Mouse (Mus musculus) midbrain, embryonic 15.5 days (tissue): ENCODE measurements around the gene Nek3. TPM values are rescaled to one million over a fixed set of nuclear protein-coding genes. Genes with fewer than 3 reads are reported as not detected.
A peak's percentile ranks its signal among the peaks of the same experiment; 100 is the strongest.

Experiments used
- ATAC-seq: fragments of 200-750 bp; cut with Nextera tagmentation; replicated peaks from 2 replicates; pipeline ENCODE4 v1.8.0; 2017; ENCODE audit warnings: moderate TSS enrichment
- H3K27ac ChIP-seq: fragments of 300-500 bp; sonication (generic); 2 replicates; pipeline ENCODE4 v1.5.1; 2015; ENCODE audit warnings: mild to moderate bottlenecking, inconsistent platforms
- H3K27me3 ChIP-seq: fragments of 300-500 bp; sonication (generic); replicated peaks from 2 replicates; pipeline ENCODE4 v1.6.1; 2015; ENCODE audit warnings: inconsistent platforms
- H3K36me3 ChIP-seq: fragments of 300-500 bp; sonication (generic); replicated peaks from 2 replicates; pipeline ENCODE4 v1.6.1; 2015; ENCODE audit warnings: inconsistent platforms
- H3K4me1 ChIP-seq: fragments of 300-500 bp; sonication (generic); 2 replicates; pipeline ENCODE4 v1.6.1; 2015; ENCODE audit warnings: inconsistent platforms
- H3K4me2 ChIP-seq: fragments of 300-500 bp; sonication (generic); 2 replicates; pipeline ENCODE4 v1.6.1; 2015; ENCODE audit warnings: inconsistent platforms, mild to moderate bottlenecking, moderate library complexity
- H3K4me3 ChIP-seq: fragments of 300-500 bp; sonication (generic); 2 replicates; pipeline ENCODE4 v1.5.1; 2015; ENCODE audit warnings: mild to moderate bottlenecking, inconsistent platforms
- H3K9ac ChIP-seq: fragments of 300-500 bp; sonication (generic); 2 replicates; pipeline ENCODE4 v1.6.1; 2015; ENCODE audit warnings: mild to moderate bottlenecking, inconsistent platforms
- H3K9me3 ChIP-seq: fragments of 300-500 bp; sonication (generic); 2 replicates; pipeline ENCODE4 v1.6.1; 2016; ENCODE audit warnings: inconsistent platforms
- WGBS: fragments of 180-500 bp; shearing (Covaris S2); methylation state at CpG from one replicate; pipeline ENCODE4 v1.1.7; 2015; ENCODE audit warnings: mixed read lengths; 5-methylcytosine and 5-hydroxymethylcytosine counted together
- polyA plus RNA-seq: library from polyadenylated mRNA; unstranded; fragments of >200 nt; fragmentation: Nextera tagmentation; extraction: Ambion mirVana; gene quantifications from 2 replicates; pipeline ENCODE4 v1.2.1, GENCODE M21; 2015

Gene Nek3
- polyA plus RNA-seq, 1 experiment from 2014 or later: 7.6 TPM

DNA sequence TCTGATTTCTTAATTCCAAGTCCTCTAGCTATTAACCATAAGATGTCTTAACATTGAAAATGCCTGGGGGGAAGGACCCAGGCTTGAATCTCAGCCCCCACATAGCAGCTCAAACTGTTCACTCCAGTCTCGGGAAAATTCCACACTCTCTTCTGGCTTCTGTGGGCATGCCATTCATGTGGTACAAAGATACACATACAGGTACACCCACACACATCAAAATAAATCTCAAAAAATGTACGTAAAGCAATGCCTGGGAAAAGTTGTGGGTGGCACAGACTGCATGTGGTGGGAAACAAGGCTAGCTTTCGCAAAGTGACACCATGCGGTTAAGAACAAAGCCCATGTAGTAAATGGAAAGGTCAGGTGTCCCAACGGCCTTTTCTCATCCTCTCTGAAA is 2.9 kb upstream of the Nek3 start:
- no peaks in the 10 kb centered on the region for H3K27me3 ChIP-seq

GRCm38 (mm10) chr8:22165251-22166079 is 770 bp downstream of the Nek3 start:
- Histone ChIP-seq H3K27ac (peak overlapping the region; percentile 88), H3K9ac (peak overlapping the region; percentile 62), H3K9me3 (no peaks in the 10 kb centered on the region), H3K4me2 (peak overlapping the region; percentile 55), H3K4me3 (peak overlapping the region; percentile 63), H3K27me3 (no peaks in the 10 kb centered on the region), H3K36me3 (no peaks in the 10 kb centered on the region), H3K4me1 (peaks cover 14% of the 10 kb centered on the region)
- WGBS: 57% methylated on average over 10 of the region's 10 CpGs
- peak; percentile 42 for ATAC-seq

More for the DNA sequence above, 2.9 kb upstream of the Nek3 start:
- Histone ChIP-seq H3K4me3 (no peak overlapping the region), H3K9ac (no peak overlapping the region), H3K4me2 (no peak overlapping the region), H3K4me1 (peaks cover 14% of the 10 kb centered on the region), H3K9me3 (no peaks in the 10 kb centered on the region), H3K36me3 (no peaks in the 10 kb centered on the region), H3K27ac (no peak overlapping the region)
- 91% methylated on average over 5 of the region's 5 CpGs for WGBS
- no peak for ATAC-seq

DNA sequence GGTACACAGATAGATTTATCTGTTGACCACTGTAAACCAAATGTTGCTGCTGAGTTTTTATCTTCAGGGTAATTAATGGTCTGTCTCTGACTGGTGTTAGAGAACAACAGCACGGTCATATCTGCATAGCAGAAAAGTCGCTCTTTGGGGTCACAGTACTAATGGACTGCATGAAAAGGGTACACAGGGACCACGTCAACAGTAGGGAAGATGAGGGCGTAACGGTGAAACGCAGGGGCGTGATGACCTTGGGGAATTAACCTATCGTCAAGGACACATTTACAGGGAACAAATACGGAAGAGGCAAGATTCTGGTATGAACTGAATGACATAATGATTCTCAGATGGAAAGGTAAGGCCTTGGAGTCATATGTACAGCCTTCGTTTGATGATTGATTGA is 1.8 kb downstream of the Nek3 start:
- Histone ChIP-seq H3K36me3 (no peaks in the 10 kb centered on the region), H3K27me3 (no peaks in the 10 kb centered on the region), H3K4me1 (peaks cover 14% of the 10 kb centered on the region), H3K9me3 (no peaks in the 10 kb centered on the region), H3K4me2 (no peak overlapping the region), H3K9ac (no peak overlapping the region), H3K27ac (no peak overlapping the region), H3K4me3 (no peak overlapping the region)
- 93% methylated on average over 10 of the region's 10 CpGs for WGBS
- ATAC-seq: no peak

DNA sequence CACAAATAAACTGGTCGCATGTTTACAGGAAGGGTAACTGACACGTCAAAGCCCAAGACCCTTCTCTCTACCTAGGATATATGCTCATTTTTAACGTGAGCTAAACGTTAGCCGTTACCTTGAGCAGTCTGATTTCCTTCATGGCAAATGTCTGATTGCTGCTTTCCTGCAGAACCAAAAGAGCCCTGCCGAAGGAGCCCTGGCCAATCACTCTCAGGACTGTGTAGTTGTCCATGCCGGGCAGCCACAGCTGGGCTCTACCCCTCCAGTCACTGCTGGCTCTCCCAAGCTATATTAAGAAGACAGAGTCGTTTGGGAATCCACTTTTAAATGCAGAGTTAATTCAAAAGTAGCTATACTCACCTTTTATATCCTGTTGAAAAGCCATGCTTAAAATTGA is 4.0 kb downstream of the Nek3 start:
- H3K27me3 ChIP-seq: no peaks in the 10 kb centered on the region
- H3K4me1 ChIP-seq: peaks cover 14% of the 10 kb centered on the region
- no peaks in the 10 kb centered on the region for H3K36me3 ChIP-seq
- no peak overlapping the region for H3K9ac ChIP-seq
- H3K9me3 ChIP-seq: no peaks in the 10 kb centered on the region
- no peak overlapping the region for H3K27ac ChIP-seq
- no peak overlapping the region for H3K4me2 ChIP-seq
- 87% methylated on average over 8 of the region's 8 CpGs for WGBS
- ATAC-seq: no peak
- no peak overlapping the region for H3K4me3 ChIP-seq

DNA sequence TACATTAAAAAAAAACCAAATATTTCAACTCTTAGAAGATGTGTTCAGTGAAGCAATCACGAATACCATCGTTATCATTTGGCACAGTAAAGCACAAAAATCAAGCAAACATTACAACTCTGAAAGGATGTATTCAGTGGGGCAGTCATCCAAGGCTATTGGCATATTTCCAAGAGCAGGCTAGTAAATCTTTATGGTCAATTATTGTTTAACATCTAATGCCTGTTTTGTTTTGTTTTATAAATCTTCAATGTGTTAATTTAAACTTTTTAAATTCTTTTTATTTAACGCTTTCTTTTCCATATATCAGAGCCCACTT is 15.9 kb downstream of the Nek3 start:
- no peak overlapping the region for H3K4me3 ChIP-seq
- no peak for ATAC-seq
- H3K27ac ChIP-seq: no peak overlapping the region
- no peaks in the 10 kb centered on the region for H3K4me1 ChIP-seq
- no peaks in the 10 kb centered on the region for H3K9me3 ChIP-seq
- no peak overlapping the region for H3K4me2 ChIP-seq
- WGBS: 77% methylated on average over 3 of the region's 3 CpGs
- no peaks in the 10 kb centered on the region for H3K27me3 ChIP-seq
- no peaks in the 10 kb centered on the region for H3K36me3 ChIP-seq
- H3K9ac ChIP-seq: no peak overlapping the region

DNA sequence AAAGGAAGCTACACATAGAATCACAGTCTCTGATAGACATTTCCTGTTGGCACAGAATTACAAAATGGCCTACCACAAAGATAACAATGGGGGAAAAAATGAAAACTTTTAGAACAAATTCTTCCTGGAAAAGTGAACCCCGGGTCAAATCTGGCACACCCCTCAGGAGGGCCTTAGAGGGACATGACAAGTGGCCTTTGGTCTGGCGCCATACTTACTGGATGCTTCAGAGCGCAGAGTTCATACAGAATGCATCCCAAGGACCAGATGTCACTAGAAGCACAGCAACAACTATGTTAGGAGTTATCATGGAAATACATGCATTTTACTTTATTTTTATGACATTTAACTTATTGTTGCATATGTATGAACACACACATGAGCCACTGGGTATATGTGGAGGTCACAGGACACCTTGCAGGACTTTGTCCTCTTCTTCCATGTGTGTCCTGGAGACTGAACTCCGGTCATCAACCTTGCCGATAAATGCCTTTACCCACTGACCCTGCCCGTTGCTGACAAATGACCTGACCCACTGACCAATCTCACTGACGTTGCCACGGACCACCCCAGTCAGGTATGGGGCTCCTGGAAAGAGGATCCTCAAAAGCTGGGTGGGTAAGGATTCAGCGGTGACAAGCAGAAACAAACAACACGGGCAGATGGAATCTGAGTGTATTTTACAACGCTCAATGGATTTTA is 16.4 kb downstream of the Nek3 start:
- H3K4me3 ChIP-seq: no peak overlapping the region
- no peaks in the 10 kb centered on the region for H3K9me3 ChIP-seq
- ATAC-seq: no peak
- no peak overlapping the region for H3K9ac ChIP-seq
- H3K27me3 ChIP-seq: no peaks in the 10 kb centered on the region
- no peaks in the 10 kb centered on the region for H3K36me3 ChIP-seq
- no peak overlapping the region for H3K4me2 ChIP-seq
- H3K4me1 ChIP-seq: no peaks in the 10 kb centered on the region
- H3K27ac ChIP-seq: no peak overlapping the region
- 97% methylated on average over 11 of the region's 11 CpGs for WGBS

- H3K9ac ChIP-seq: no peak overlapping the region
- ATAC-seq: no peak
- no peak overlapping the region for H3K4me3 ChIP-seq
- H3K27me3 ChIP-seq: no peaks in the 10 kb centered on the region
- WGBS: 94% methylated on average over 7 of the region's 7 CpGs
- H3K4me2 ChIP-seq: no peak overlapping the region
- no peaks in the 10 kb centered on the region for H3K9me3 ChIP-seq
- H3K36me3 ChIP-seq: no peaks in the 10 kb centered on the region
- H3K27ac ChIP-seq: no peak overlapping the region
- no peaks in the 10 kb centered on the region for H3K4me1 ChIP-seq
These were observed 17.9 kb downstream of the Nek3 start for GRCm38 (mm10) chr8:22148367-22148740.

GRCm38 (mm10) chr8:22147706-22148366 is 18.4 kb downstream of the Nek3 start:
- Histone ChIP-seq H3K9me3 (no peaks in the 10 kb centered on the region), H3K27ac (no peak overlapping the region), H3K9ac (no peak overlapping the region), H3K4me3 (no peak overlapping the region), H3K4me2 (no peak overlapping the region), H3K4me1 (no peaks in the 10 kb centered on the region), H3K36me3 (no peaks in the 10 kb centered on the region), H3K27me3 (no peaks in the 10 kb centered on the region)
- ATAC-seq: no peak
- 88% methylated on average over 9 of the region's 9 CpGs for WGBS

DNA sequence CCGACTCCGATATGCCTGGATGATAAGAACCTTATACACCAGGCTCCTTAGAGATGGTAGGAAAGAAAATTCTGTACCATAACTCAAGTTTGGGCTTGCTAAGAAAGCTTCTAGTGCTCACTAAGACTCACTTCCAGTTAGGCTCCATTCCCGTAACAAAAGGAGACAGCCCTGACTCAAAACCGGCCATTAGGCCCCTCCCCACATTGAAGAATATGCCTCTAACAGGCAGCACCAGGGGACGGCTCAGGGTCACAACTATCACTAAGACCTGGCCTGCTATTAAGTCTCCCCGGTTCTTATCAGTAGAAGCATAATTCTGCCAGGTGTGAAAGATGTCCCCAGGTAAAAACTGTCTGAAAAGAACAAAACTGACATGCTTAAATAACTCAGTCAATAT is 20.4 kb downstream of the Nek3 start:
- H3K9ac ChIP-seq: no peak overlapping the region
- H3K27ac ChIP-seq: no peak overlapping the region
- H3K9me3 ChIP-seq: no peaks in the 10 kb centered on the region
- H3K4me1 ChIP-seq: no peaks in the 10 kb centered on the region
- no peaks in the 10 kb centered on the region for H3K36me3 ChIP-seq
- no peak overlapping the region for H3K4me3 ChIP-seq
- no peaks in the 10 kb centered on the region for H3K27me3 ChIP-seq
- H3K4me2 ChIP-seq: no peak overlapping the region
- no peak for ATAC-seq
- 83% methylated on average over 6 of the region's 6 CpGs for WGBS

GRCm38 (mm10) chr8:22143764-22144491 is 22.3 kb downstream of the Nek3 start:
- H3K27me3 ChIP-seq: no peaks in the 10 kb centered on the region
- ATAC-seq: no peak

GRCm38 (mm10) chr8:22142592-22142991 is 23.6 kb downstream of the Nek3 start:
- Histone ChIP-seq H3K9ac (no peak overlapping the region), H3K4me1 (no peaks in the 10 kb centered on the region), H3K9me3 (no peaks in the 10 kb centered on the region), H3K27ac (no peak overlapping the region), H3K27me3 (no peaks in the 10 kb centered on the region), H3K36me3 (no peaks in the 10 kb centered on the region), H3K4me2 (no peak overlapping the region), H3K4me3 (no peak overlapping the region)
- 73% methylated on average over 4 of the region's 4 CpGs for WGBS
- ATAC-seq: no peak

More at GRCm38 (mm10) chr8:22143764-22144491, 22.3 kb downstream of the Nek3 start:
- Histone ChIP-seq H3K9me3 (no peaks in the 10 kb centered on the region), H3K36me3 (no peaks in the 10 kb centered on the region), H3K4me2 (no peak overlapping the region), H3K27ac (no peak overlapping the region), H3K9ac (no peak overlapping the region), H3K4me3 (no peak overlapping the region), H3K4me1 (no peaks in the 10 kb centered on the region)
- 88% methylated on average over 1 of the region's 1 CpGs for WGBS

- H3K27me3 ChIP-seq: no peaks in the 10 kb centered on the region
- whole genome bisulfite sequencing: 92% methylated on average over 4 of the region's 4 CpGs
- H3K4me2 ChIP-seq: no peak overlapping the region
- no peaks in the 10 kb centered on the region for H3K36me3 ChIP-seq
- no peak overlapping the region for H3K4me3 ChIP-seq
- no peak overlapping the region for H3K27ac ChIP-seq
- no peaks in the 10 kb centered on the region for H3K4me1 ChIP-seq
- H3K9ac ChIP-seq: no peak overlapping the region
- no peak for ATAC-seq
- H3K9me3 ChIP-seq: no peaks in the 10 kb centered on the region
These were observed 24.3 kb downstream of the Nek3 start for GRCm38 (mm10) chr8:22141836-22142385.
